Mouse (Mus musculus) embryonic facial prominence, embryonic 12.5 days (tissue): ENCODE data around the gene Tmem29. TPM values are rescaled to one million over a fixed set of nuclear protein-coding genes. Genes with fewer than 3 reads are reported as not detected.
"Not testable (repeated sequence)": the region's sequence is repeated elsewhere in the genome, so short reads cannot be mapped to it uniquely, and the experiment has no call there.

ENCODE experiments used
- ATAC-seq: fragments of 200-750 bp; cut with Nextera tagmentation; 2 replicates; pipeline ENCODE4 v1.8.0; 2017; ENCODE audit not compliant: insufficient number of reproducible peaks, insufficient read depth, low FRiP score, low TSS enrichment
- H3K27ac ChIP-seq: fragments of 300-500 bp; sonication (generic); 2 replicates; pipeline ENCODE4 v1.5.1; 2016; ENCODE audit warnings: mild to moderate bottlenecking
- H3K27me3 ChIP-seq: fragments of 300-500 bp; sonication (generic); 2 replicates; pipeline ENCODE4 v1.6.1; 2016; ENCODE audit warnings: mild to moderate bottlenecking, moderate library complexity
- H3K36me3 ChIP-seq: fragments of 300-500 bp; sonication (generic); 2 replicates; pipeline ENCODE4 v1.6.1; 2016; ENCODE audit warnings: mild to moderate bottlenecking
- H3K4me1 ChIP-seq: fragments of 300-500 bp; sonication (generic); 2 replicates; pipeline ENCODE4 v1.6.1; 2016
- H3K4me2 ChIP-seq: fragments of 300-500 bp; sonication (generic); replicated peaks from 2 replicates; pipeline ENCODE4 v1.6.1; 2016; ENCODE audit warnings: mild to moderate bottlenecking, moderate library complexity
- H3K4me3 ChIP-seq: fragments of 300-500 bp; sonication (generic); 2 replicates; pipeline ENCODE4 v1.5.1; 2016; ENCODE audit warnings: mild to moderate bottlenecking
- H3K9ac ChIP-seq: fragments of 300-500 bp; sonication (generic); 2 replicates; pipeline ENCODE4 v1.6.1; 2016; ENCODE audit warnings: mild to moderate bottlenecking, moderate library complexity
- H3K9me3 ChIP-seq: fragments of 300-500 bp; sonication (generic); 2 replicates; pipeline ENCODE4 v1.6.1; 2016; ENCODE audit warnings: mild to moderate bottlenecking, moderate library complexity
- WGBS: fragments of 180-500 bp; shearing (Covaris S2); methylation state at CpG from one replicate; pipeline ENCODE4 v1.1.7; 2016; 5-methylcytosine and 5-hydroxymethylcytosine counted together
- polyA plus RNA-seq: library from polyadenylated mRNA; unstranded; fragments of >200 nt; fragmentation: Nextera tagmentation; extraction: Ambion mirVana; gene quantifications from 2 replicates; pipeline ENCODE4 v1.2.1, GENCODE M21; 2016

Gene Tmem29
- 40.1 and 42.7 TPM in 2 replicates for polyA plus RNA-seq

DNA sequence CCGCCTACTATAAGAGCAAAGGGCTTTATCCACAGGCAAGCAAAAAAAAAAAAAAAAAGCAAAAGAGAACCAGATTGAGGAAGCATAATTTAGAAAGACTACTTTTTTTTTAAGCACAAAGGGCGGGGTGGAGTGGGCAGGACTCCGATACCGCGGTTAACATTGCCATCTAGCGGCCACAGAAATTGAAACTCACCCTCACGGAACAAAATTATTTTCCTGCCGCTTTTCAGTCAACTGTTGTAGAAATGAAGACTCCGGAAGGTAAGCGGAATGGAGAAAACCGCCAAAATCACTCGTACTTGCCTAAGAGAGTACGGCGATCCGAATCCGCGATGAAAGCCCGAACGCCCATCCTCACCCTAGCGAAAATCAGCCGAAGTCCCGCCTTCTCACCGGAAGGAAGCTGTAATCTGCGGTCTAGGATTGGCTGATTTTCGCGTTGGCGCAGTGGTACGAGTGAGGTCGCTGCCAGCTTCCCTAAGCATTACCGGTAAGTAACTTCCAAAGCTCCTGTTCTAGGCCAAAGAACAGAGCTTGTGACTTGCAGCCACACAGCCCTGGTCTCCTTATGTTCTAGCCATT, at the start of gene Tmem29:
Tmem29 (minus strand) TSS at position 389 of the 585 bp plus-strand sequence.
- no peaks in the 10 kb centered on the region for H3K36me3 ChIP-seq
- peak; percentile 95 for ATAC-seq
- peak within 1 kb of the TSS; percentile 37 for H3K4me2 ChIP-seq
- no peaks in the 10 kb centered on the region for H3K4me1 ChIP-seq
- H3K9me3 ChIP-seq: no peaks in the 10 kb centered on the region
- peak within 1 kb of the TSS; percentile 35 for H3K4me3 ChIP-seq
- 3% methylated on average over 30 of the region's 30 CpGs for WGBS
- H3K9ac ChIP-seq: peak within 1 kb of the TSS; percentile 36; the same call in 1 of the 2 replicates
- H3K27me3 ChIP-seq: no peaks in the 10 kb centered on the region
- peak within 1 kb of the TSS; percentile 63 for H3K27ac ChIP-seq

DNA sequence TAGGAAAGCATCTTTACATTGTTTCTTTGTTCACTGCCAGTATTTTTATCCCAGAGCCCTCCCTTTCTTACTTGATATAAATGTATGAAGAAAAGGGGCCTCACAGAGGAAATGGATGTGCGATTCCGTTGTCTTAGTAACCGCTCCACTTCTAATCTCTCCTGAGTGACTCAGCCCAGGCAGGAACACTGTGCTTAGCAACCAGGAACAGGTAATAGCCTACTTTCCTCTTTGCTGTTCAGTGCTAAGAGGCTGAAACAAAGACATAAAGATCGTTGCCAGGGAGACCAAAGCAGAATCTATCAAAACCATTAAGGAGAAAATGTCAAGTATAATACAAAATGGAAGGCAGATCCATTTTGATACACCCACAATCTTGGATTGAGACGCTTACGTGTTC, 49.7 kb upstream of the Tmem29 start:
- Histone ChIP-seq H3K4me3 (no peak overlapping the region), H3K9me3 (no peaks in the 10 kb centered on the region), H3K4me2 (no peak overlapping the region), H3K27me3 (no peaks in the 10 kb centered on the region), H3K27ac (no peak overlapping the region), H3K36me3 (no peaks in the 10 kb centered on the region), H3K9ac (no peak overlapping the region), H3K4me1 (no peaks in the 10 kb centered on the region)
- WGBS: 83% methylated on average over 6 of the region's 6 CpGs
- ATAC-seq: no peak

DNA sequence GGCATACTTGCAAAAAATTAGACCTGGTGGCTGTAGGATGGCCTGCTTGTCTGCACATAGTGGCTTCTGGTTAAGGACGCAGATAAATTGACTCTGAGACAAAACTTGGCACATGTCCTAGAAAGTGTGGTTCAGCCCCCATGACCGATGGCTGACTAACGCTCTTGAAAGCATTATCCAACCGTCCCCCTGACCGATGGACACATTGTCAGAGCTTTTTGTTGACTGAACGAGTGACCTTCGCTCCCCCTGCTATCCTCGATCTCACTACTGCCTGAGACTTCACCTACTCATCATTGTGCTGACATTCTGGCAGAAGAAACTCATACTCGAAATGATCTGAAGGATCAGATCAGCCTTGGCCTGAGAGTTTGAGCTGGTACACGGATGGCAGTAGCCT, 28.9 kb upstream of the Tmem29 start:
- not testable (repeated sequence) for H3K4me2 ChIP-seq, ATAC-seq, H3K4me3 ChIP-seq, H3K27me3 ChIP-seq, H3K9ac ChIP-seq, H3K9me3 ChIP-seq, H3K36me3 ChIP-seq, H3K4me1 ChIP-seq, H3K27ac ChIP-seq
- WGBS: 66% methylated on average over 4 of the region's 10 CpGs

GRCm38 (mm10) chrX:150486314-150487030, 27.5 kb upstream of the Tmem29 start:
- not testable (repeated sequence) for H3K4me1 ChIP-seq, H3K27me3 ChIP-seq, H3K9me3 ChIP-seq, H3K4me3 ChIP-seq, H3K4me2 ChIP-seq, H3K9ac ChIP-seq, H3K27ac ChIP-seq, ATAC-seq, H3K36me3 ChIP-seq
- 49% methylated on average over 10 of the region's 22 CpGs for WGBS

- under 1% methylated on average over 34 of the region's 34 CpGs for WGBS
- peak overlapping the region; percentile 78 for H3K27ac ChIP-seq
- H3K36me3 ChIP-seq: no peaks in the 10 kb centered on the region
- no peaks in the 10 kb centered on the region for H3K4me1 ChIP-seq
- no peaks in the 10 kb centered on the region for H3K9me3 ChIP-seq
- peak; percentile 95 for ATAC-seq
- H3K27me3 ChIP-seq: no peaks in the 10 kb centered on the region
- H3K4me3 ChIP-seq: peak overlapping the region; percentile 42
- H3K4me2 ChIP-seq: peak overlapping the region; percentile 12; the same call in 1 of the 2 replicates
- no peak overlapping the region; the same call in 1 of the 2 replicates for H3K9ac ChIP-seq
Measured at GRCm38 (mm10) chrX:150477854-150478780, 19.2 kb upstream of the Tmem29 start.

DNA sequence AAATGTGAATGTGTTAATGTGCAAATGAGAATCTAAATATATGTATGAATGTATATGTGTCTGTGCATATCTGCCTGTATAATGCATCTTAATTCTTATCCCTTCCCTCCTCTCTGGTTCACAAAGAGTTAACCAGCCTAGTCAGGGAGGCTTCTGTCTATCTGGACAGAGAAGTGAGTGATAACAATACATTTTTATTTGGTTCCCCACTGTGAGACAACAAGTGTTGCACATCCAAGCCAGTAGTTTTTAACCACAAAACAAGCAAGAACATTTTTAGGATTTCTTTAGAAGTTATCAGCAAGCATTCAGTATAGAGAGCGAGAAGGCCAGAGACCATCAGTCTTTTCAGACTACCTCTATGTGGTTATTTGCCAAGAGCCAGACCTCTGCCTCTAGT, 12.5 kb upstream of the Tmem29 start:
- H3K9me3 ChIP-seq: no peaks in the 10 kb centered on the region
- H3K27ac ChIP-seq: no peak overlapping the region
- no peaks in the 10 kb centered on the region for H3K4me1 ChIP-seq
- no peak overlapping the region for H3K4me2 ChIP-seq
- no peak for ATAC-seq
- H3K36me3 ChIP-seq: no peaks in the 10 kb centered on the region
- WGBS: 92% methylated on average over 1 of the region's 1 CpGs
- H3K9ac ChIP-seq: no peak overlapping the region
- H3K27me3 ChIP-seq: no peaks in the 10 kb centered on the region
- no peak overlapping the region for H3K4me3 ChIP-seq

GRCm38 (mm10) chrX:150468266-150468665, 9.3 kb upstream of the Tmem29 start:
- Histone ChIP-seq H3K9me3 (no peaks in the 10 kb centered on the region), H3K4me1 (no peaks in the 10 kb centered on the region), H3K36me3 (no peaks in the 10 kb centered on the region), H3K27me3 (no peaks in the 10 kb centered on the region), H3K4me2 (no peak overlapping the region), H3K4me3 (no peak overlapping the region), H3K27ac (no peak overlapping the region), H3K9ac (no peak overlapping the region)
- 85% methylated on average over 2 of the region's 2 CpGs for WGBS
- ATAC-seq: no peak

- H3K36me3 ChIP-seq, H3K4me3 ChIP-seq, ATAC-seq, H3K9me3 ChIP-seq, H3K27me3 ChIP-seq, H3K4me1 ChIP-seq, H3K4me2 ChIP-seq, H3K9ac ChIP-seq, H3K27ac ChIP-seq: not testable (repeated sequence)
- 67% methylated on average over 8 of the region's 8 CpGs for WGBS
Measured at GRCm38 (mm10) chrX:150466817-150467216, 7.9 kb upstream of the Tmem29 start.

GRCm38 (mm10) chrX:150460143-150460542, 1.2 kb upstream of the Tmem29 start:
- no peak for ATAC-seq
- WGBS: 68% methylated on average over 2 of the region's 2 CpGs
- Histone ChIP-seq H3K9me3 (no peaks in the 10 kb centered on the region), H3K4me1 (no peaks in the 10 kb centered on the region), H3K9ac (no peak overlapping the region), H3K27ac (no peak overlapping the region), H3K27me3 (no peaks in the 10 kb centered on the region), H3K4me3 (no peak overlapping the region), H3K4me2 (no peak overlapping the region), H3K36me3 (no peaks in the 10 kb centered on the region)

GRCm38 (mm10) chrX:150459411-150459927, 515 bp upstream of the Tmem29 start:
- 45% methylated on average over 8 of the region's 8 CpGs for WGBS
- Histone ChIP-seq H3K9me3 (no peaks in the 10 kb centered on the region), H3K4me3 (peak overlapping the region; percentile 35), H3K36me3 (no peaks in the 10 kb centered on the region), H3K4me1 (no peaks in the 10 kb centered on the region), H3K4me2 (peak overlapping the region; percentile 30; the same call in 1 of the 2 replicates), H3K9ac (peak overlapping the region; percentile 36; the same call in 1 of the 2 replicates), H3K27ac (peak overlapping the region; percentile 63), H3K27me3 (no peaks in the 10 kb centered on the region)
- ATAC-seq: no peak

- Histone ChIP-seq H3K27ac (no peak overlapping the region), H3K4me3 (0 out of 2 replicates have a peak overlapping the region, but pooled peaks have one; percentile 16), H3K4me2 (peak overlapping the region; percentile 37), H3K27me3 (no peaks in the 10 kb centered on the region), H3K9me3 (no peaks in the 10 kb centered on the region), H3K9ac (no peak overlapping the region), H3K36me3 (no peaks in the 10 kb centered on the region), H3K4me1 (no peaks in the 10 kb centered on the region)
- no peak for ATAC-seq
- 39% methylated on average over 3 of the region's 3 CpGs for WGBS
Measured at GRCm38 (mm10) chrX:150458136-150458535, 818 bp downstream of the Tmem29 start.
